Mouse (Mus musculus) ES-Bruce4 (cell line): ENCODE measurements around the gene Bahd1. TPM values are rescaled to one million over a fixed set of nuclear protein-coding genes. Genes with fewer than 3 reads are reported as not detected.

Source experiments
- H3K27ac ChIP-seq: 2 replicates; pipeline ENCODE4 v1.5.1; 2012; ENCODE audit warnings: low read length, inconsistent platforms; ENCODE audit not compliant: insufficient read depth
- H3K27me3 ChIP-seq: 2 replicates; pipeline ENCODE4 v1.6.1; 2012; ENCODE audit warnings: mild to moderate bottlenecking, low read length, inconsistent platforms; ENCODE audit not compliant: control insufficient read depth, poor library complexity, insufficient read depth, severe bottlenecking
- H3K36me3 ChIP-seq: 2 replicates; pipeline ENCODE4 v1.6.1; 2012; ENCODE audit warnings: inconsistent platforms, mild to moderate bottlenecking, low read length, moderate library complexity; ENCODE audit not compliant: control insufficient read depth, poor library complexity, insufficient read depth, severe bottlenecking
- H3K4me1 ChIP-seq: one replicate; pipeline ENCODE4 v1.8.1; 2011; ENCODE audit warnings: low read length; ENCODE audit not compliant: control insufficient read depth, insufficient read depth
- H3K4me3 ChIP-seq: 2 replicates; pipeline ENCODE4 v1.5.1; 2011; ENCODE audit warnings: low read depth, mild to moderate bottlenecking, low read length
- H3K9ac ChIP-seq: 2 replicates; pipeline ENCODE4 v1.6.1; 2012; ENCODE audit warnings: low read depth, mild to moderate bottlenecking, inconsistent platforms; ENCODE audit not compliant: poor library complexity, severe bottlenecking
- H3K9me3 ChIP-seq: replicated peaks from 2 replicates; pipeline ENCODE4 v1.6.1; 2012; ENCODE audit warnings: mild to moderate bottlenecking, low read length, inconsistent platforms; ENCODE audit not compliant: control insufficient read depth, poor library complexity, insufficient read depth, severe bottlenecking
- CTCF ChIP-seq: IDR thresholded peaks from one replicate; pipeline ENCODE4 v1.8.1; 2011; ENCODE audit warnings: low read depth, low read length
- EP300 ChIP-seq: IDR thresholded peaks from 2 replicates; pipeline ENCODE4 v1.6.1; 2011; ENCODE audit warnings: low read depth, low read length; ENCODE audit not compliant: insufficient read depth
- POLR2A ChIP-seq: IDR thresholded peaks from one replicate; pipeline ENCODE4 v1.8.1; 2011; ENCODE audit warnings: low read length; ENCODE audit not compliant: insufficient read depth
- polyA plus RNA-seq: library from polyadenylated mRNA; stranded (reverse); fragments of >200 nt; gene quantifications from 2 replicates; pipeline ENCODE4 v1.2.4, GENCODE M21; 2011; ENCODE audit warnings: low read depth; ENCODE audit not compliant: missing spikeins, insufficient read depth, insufficient read length

Bahd1 gene
- polyA plus RNA-seq, 1 experiment, result 12.2 TPM

DNA sequence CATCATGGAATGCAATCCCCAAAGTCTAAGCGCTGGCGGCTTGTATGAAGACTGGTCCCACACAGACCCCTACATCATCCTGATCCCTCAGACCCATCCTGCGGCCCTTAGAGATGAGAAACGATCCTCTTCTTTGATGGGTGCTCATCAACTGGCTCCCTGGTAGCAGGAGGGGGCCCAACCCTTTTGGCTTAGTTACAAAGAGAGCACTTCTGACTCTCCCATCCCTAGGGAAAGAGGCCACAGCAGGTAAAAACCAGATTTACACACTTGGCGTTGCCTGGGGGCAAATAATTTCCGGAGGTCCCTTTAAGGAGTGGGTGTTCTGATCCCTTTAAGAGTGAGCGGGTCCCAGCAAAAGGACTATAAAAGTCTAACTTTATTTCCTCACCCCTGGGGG lies 2.8 kb upstream of the Bahd1 start:
- no peaks in the 10 kb centered on the region for H3K4me1 ChIP-seq
- no peak overlapping the region for H3K9ac ChIP-seq

DNA sequence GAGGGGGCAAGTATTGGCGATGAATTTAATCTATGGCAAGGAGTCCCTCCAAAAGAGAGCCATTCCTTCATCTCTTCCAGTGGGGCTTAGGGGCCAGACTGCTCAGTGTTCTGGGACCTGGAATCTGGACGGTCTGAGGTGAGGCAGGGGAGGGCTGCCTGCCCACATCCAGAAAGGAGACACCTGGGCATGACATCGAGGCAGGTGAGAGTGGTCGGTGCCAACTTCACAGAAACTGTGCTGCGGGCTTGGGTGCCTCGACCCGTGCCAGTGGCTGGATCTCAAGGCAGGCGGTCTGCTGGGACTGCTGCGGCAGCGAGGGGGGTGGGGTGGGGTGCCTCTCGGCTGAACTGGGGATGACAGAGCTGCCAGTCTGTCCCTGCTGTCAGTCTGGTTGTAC lies 2.4 kb upstream of the Bahd1 start:
- Histone ChIP-seq H3K27me3 (peaks cover 17% of the 10 kb centered on the region; the same call in 1 of the 2 replicates), H3K9me3 (no peaks in the 10 kb centered on the region), H3K4me3 (no peak overlapping the region), H3K27ac (no peak overlapping the region), H3K36me3 (no peaks in the 10 kb centered on the region), H3K4me1 (no peaks in the 10 kb centered on the region), H3K9ac (no peak overlapping the region)
- TF ChIP-seq EP300 (no peak), POLR2A (no peak), CTCF (no peak)

More for the DNA sequence above, 2.8 kb upstream of the Bahd1 start:
- no peaks in the 10 kb centered on the region for H3K9me3 ChIP-seq
- H3K27me3 ChIP-seq, result peaks cover 14% of the 10 kb centered on the region; the same call in 1 of the 2 replicates
- TF ChIP-seq POLR2A, result no peak
- no peak for TF ChIP-seq CTCF
- TF ChIP-seq EP300, result no peak
- peak overlapping the region; percentile 73; the same call in 1 of the 2 replicates for H3K4me3 ChIP-seq
- no peak overlapping the region for H3K27ac ChIP-seq
- no peaks in the 10 kb centered on the region for H3K36me3 ChIP-seq

DNA sequence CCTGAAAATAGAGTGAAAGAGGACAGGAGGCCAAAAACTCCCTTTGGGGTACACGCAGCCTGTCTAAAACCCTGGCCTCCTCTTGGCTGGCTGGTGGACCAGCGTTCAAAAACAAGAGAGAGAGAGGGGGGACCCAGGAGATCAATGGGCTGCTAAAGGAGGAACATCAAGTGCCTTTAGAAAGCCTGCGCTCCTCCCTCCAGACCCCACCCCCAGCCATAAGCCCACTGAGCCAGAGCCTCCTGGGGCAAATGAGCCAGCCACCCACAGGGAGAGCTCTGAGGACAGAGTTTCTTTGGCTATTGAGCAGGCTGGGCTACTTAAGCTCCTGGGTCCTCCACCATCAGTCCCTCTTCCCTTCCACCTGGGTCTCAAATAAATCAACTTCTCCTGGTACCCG lies 1.4 kb upstream of the Bahd1 start:
- no peak overlapping the region for H3K4me3 ChIP-seq

DNA sequence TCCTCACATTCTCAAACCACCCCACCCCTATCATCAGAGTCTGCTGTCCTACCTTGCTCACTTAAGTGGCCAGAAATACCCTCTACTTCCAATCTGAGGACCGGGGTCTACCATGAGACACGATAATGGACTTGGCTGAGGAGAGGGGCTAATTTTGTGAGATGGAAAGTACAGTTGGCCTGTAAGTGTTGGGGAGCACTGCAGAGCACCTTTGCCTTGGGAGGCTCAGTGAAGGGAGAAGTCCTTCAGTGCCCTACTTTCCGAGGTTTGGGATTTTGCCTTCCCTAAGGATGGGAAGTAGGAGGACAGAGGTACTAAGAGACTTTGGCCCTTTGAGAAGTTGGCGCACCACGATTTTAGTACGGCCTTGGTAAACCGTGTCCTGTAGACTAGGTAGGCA lies 871 bp upstream of the Bahd1 start:
- Histone ChIP-seq H3K36me3 (no peaks in the 10 kb centered on the region), H3K27ac (no peak overlapping the region), H3K27me3 (peaks cover 19% of the 10 kb centered on the region; the same call in 1 of the 2 replicates), H3K9me3 (no peaks in the 10 kb centered on the region), H3K4me3 (no peak overlapping the region), H3K9ac (no peak overlapping the region), H3K4me1 (peaks cover 3% of the 10 kb centered on the region)
- TF ChIP-seq POLR2A, result no peak
- TF ChIP-seq CTCF, result no peak
- TF ChIP-seq EP300, result no peak

More for the DNA sequence above, 1.4 kb upstream of the Bahd1 start:
- peaks cover 18% of the 10 kb centered on the region; the same call in 1 of the 2 replicates for H3K27me3 ChIP-seq
- H3K9ac ChIP-seq, result no peak overlapping the region
- TF ChIP-seq POLR2A (no peak), EP300 (no peak), CTCF (no peak)
- H3K36me3 ChIP-seq, result no peaks in the 10 kb centered on the region
- no peaks in the 10 kb centered on the region for H3K9me3 ChIP-seq
- H3K4me1 ChIP-seq, result no peaks in the 10 kb centered on the region
- no peak overlapping the region for H3K27ac ChIP-seq

DNA sequence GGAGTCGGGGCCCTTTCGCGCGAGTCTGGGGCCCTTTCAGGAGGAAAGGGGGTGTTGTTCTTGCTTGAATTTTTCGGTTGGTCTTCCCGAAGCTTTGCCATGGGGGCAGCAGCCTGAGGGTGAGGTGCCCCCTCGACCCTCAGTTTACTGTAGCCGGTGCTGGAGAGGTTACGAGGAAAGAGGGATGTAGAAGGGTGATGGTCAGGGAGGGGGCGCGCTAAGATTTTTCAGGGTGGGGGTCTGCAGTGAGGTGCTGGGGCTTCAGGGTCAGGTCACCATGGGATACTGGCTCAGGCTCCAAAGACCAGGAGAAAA lies 606 bp downstream of the Bahd1 start:
- H3K27ac ChIP-seq, result no peak overlapping the region
- TF ChIP-seq EP300, result no peak
- no peak for TF ChIP-seq CTCF
- TF ChIP-seq POLR2A, result no peak
- peak overlapping the region; percentile 39 for H3K9ac ChIP-seq
- H3K4me1 ChIP-seq, result peaks cover 3% of the 10 kb centered on the region
- no peaks in the 10 kb centered on the region for H3K9me3 ChIP-seq
- H3K27me3 ChIP-seq, result peaks cover 9% of the 10 kb centered on the region; the same call in 1 of the 2 replicates
- peak overlapping the region; percentile 52 for H3K4me3 ChIP-seq
- no peaks in the 10 kb centered on the region for H3K36me3 ChIP-seq

DNA sequence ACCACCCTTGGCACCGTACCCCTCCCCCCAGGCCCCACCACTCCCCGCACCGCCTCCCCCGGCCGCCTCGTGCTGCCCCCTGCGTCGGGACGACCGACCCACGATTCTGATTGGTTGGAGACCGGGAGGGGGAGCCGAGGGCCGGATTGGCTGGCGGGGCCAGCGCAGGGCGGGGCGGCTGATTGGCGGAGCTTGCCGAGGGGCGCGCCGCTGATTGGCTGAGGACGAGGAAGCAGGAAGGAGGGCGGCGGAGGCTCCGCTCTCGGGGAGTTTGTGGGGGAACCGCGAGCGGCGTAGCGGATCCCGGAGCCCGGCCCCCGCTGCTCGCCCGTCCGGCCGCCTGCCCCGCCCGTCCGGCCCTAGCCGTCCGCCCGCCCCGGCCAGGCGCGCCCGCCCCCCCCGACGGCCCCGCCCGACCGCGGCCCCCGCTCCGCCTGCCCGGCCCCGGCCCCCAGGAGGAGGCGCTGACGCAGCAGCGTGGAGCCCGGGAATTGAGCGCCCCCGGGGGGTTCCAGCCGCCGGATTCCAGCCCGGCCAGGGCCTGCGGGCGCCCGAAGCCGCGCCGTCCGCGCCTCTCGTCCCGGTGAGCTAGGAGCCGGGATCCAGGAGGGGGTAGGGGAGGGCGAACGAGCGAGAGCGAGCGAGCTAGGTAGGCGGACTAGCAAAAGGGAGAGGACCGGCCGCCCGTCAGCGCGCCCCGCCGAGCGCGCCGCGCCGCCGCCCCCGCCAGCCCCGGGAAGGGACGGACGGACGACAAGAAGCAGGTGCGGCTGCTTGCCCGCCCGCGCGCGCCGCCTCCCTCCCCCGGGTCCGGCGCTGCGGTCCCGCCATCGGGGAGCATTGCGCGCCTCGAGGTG lies 1.2 kb downstream of the Bahd1 start:
- Histone ChIP-seq H3K27me3 (peaks cover 9% of the 10 kb centered on the region; the same call in 1 of the 2 replicates), H3K27ac (no peak overlapping the region), H3K4me1 (peaks cover 3% of the 10 kb centered on the region), H3K36me3 (no peaks in the 10 kb centered on the region), H3K4me3 (peak overlapping the region; percentile 84), H3K9me3 (no peaks in the 10 kb centered on the region), H3K9ac (peak overlapping the region; percentile 94)
- TF ChIP-seq CTCF (no peak), POLR2A (no peak), EP300 (no peak)
